Mouse (Mus musculus): ENCODE measurements around the gene Angptl1. TPM values are rescaled to one million over a fixed set of nuclear protein-coding genes. Genes with fewer than 3 reads are reported as not detected.

Gene Angptl1
- polyA plus RNA-seq, 1 experiment from 2014 or later: 1.5 TPM

DNA sequence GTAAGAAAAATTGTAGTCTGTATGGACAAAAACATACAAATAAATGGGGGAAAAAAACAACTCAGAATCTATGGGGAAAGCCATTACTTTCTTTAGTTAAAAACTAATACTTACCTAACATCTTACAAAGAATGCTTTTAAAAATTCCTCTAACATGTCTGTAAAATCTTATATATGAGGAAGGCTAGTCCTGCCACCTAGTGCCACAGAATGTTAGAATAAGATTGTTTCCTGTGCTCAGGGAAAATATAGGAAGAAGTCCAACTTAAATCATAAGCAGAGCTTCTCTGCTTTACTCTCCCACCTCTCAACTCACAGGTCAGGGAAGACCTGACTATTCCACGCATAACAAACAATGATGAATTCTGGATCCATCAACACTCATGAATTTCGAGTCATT, 47.5 kb downstream of the Angptl1 start:
- H3K36me3 ChIP-seq: peaks cover 42% of the 10 kb centered on the region
- no peak overlapping the region for H3K4me3 ChIP-seq
- no peaks in the 10 kb centered on the region for H3K4me1 ChIP-seq
- no peaks in the 10 kb centered on the region for H3K27me3 ChIP-seq
- no peak overlapping the region for H3K9ac ChIP-seq (replicated peaks)
- no peak for ATAC-seq (replicated peaks)
- WGBS: 93% methylated on average over 2 of the region's 2 CpGs
- H3K27ac ChIP-seq (replicated peaks): no peak overlapping the region
- H3K4me2 ChIP-seq (replicated peaks): no peak overlapping the region
- no peaks in the 10 kb centered on the region for H3K9me3 ChIP-seq

DNA sequence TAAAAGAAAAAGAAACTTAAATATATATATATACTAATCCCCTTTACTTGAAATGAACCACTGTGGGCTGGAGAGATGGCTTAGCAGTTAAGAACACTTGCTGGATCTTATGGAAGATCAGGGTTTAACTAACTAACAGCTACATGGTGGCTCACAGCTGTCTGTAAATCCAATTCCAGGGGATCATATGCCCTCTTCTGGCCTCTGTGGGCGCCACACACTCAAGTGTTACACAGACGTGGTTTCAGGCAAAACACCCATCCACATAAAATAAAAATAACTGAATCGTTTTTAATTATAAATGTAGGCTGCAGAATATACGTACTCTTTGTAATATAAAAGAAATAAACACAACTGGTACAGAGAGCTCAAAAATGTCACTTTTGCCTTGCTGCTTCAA, 50.5 kb downstream of the Angptl1 start:
- H3K9me3 ChIP-seq: no peaks in the 10 kb centered on the region
- H3K9ac ChIP-seq (replicated peaks): no peak overlapping the region
- 90% methylated on average over 4 of the region's 4 CpGs for WGBS
- peaks cover 24% of the 10 kb centered on the region for H3K36me3 ChIP-seq
- no peaks in the 10 kb centered on the region for H3K4me1 ChIP-seq
- no peak overlapping the region for H3K4me3 ChIP-seq
- H3K27me3 ChIP-seq: no peaks in the 10 kb centered on the region
- no peak overlapping the region for H3K4me2 ChIP-seq (replicated peaks)
- no peak for ATAC-seq (replicated peaks)
- H3K27ac ChIP-seq (replicated peaks): no peak overlapping the region

DNA sequence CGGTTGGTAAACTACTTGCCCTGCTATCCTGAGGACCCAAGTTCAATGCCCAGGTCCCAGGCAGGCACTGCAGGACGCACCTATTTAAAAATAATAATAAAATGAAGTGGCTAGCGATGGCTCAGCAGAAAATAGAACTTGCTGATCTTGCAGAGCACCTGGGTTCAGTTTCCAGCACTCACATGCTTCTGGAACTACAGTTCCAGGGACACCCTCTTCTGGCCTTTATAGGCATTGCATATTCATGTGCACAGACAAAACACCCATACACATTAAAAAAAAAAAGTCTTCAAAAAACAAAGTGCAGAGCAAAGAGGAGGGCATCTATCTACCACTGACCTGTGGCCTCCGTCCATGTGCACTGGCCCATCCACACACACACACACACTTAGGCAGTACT, 53.2 kb downstream of the Angptl1 start:
- Histone ChIP-seq H3K9ac (replicated peaks) (no peak overlapping the region), H3K9me3 (no peaks in the 10 kb centered on the region), H3K36me3 (peaks cover 12% of the 10 kb centered on the region), H3K27me3 (no peaks in the 10 kb centered on the region), H3K4me2 (replicated peaks) (no peak overlapping the region), H3K27ac (replicated peaks) (no peak overlapping the region), H3K4me3 (no peak overlapping the region), H3K4me1 (no peaks in the 10 kb centered on the region)
- ATAC-seq (replicated peaks): no peak
- 94% methylated on average over 4 of the region's 4 CpGs for WGBS

DNA sequence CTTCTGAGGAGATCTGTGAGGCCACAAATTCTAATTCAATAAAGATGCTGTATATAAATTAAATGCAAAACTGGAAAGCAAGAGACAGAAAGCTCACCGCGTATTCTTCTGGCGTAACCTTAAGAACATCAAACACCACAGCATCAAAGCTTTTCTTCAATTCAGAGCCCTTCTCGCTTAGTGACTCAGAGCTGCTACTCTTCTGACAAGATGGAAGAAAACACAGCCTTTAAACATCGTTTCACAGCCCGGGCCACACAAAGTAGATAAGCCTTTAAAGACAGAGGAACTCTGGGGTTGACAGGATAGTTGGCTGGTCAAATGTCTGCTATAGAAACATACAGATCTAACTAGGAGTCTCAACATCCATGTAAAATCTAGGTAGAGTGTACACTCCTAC, 63.3 kb downstream of the Angptl1 start:
- 78% methylated on average over 6 of the region's 6 CpGs for WGBS
- no peak overlapping the region for H3K27ac ChIP-seq (replicated peaks)
- H3K4me2 ChIP-seq (replicated peaks): no peak overlapping the region
- H3K4me1 ChIP-seq: no peaks in the 10 kb centered on the region
- peaks cover 21% of the 10 kb centered on the region for H3K36me3 ChIP-seq
- H3K9ac ChIP-seq (replicated peaks): no peak overlapping the region
- H3K4me3 ChIP-seq: no peak overlapping the region
- no peak for ATAC-seq (replicated peaks)
- no peaks in the 10 kb centered on the region for H3K9me3 ChIP-seq
- no peaks in the 10 kb centered on the region for H3K27me3 ChIP-seq

DNA sequence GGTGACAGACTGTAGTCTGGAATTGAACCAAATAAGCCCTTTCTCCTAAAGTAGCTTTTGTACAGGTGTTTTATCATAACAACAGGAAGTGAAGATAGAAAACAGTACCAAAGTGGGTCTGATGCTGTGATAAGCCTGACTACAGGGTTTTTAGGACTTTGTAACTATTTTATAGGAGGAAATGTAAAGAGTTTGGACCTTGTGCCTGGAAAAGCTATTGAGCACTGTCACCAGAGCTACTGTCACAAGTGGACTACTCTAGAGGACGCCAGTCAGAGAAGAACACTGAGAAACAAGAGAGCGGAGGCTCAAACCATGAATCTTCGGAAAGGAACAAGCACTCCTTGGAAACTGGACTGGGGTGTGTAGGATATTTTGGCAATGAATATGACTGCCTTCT, 65.5 kb downstream of the Angptl1 start:
- Histone ChIP-seq H3K9me3 (no peaks in the 10 kb centered on the region), H3K4me1 (no peaks in the 10 kb centered on the region), H3K27ac (replicated peaks) (no peak overlapping the region), H3K4me3 (no peak overlapping the region), H3K27me3 (no peaks in the 10 kb centered on the region), H3K9ac (replicated peaks) (no peak overlapping the region), H3K4me2 (replicated peaks) (no peak overlapping the region), H3K36me3 (peaks cover 26% of the 10 kb centered on the region)
- no peak for ATAC-seq (replicated peaks)
- WGBS: 95% methylated on average over 3 of the region's 3 CpGs

DNA sequence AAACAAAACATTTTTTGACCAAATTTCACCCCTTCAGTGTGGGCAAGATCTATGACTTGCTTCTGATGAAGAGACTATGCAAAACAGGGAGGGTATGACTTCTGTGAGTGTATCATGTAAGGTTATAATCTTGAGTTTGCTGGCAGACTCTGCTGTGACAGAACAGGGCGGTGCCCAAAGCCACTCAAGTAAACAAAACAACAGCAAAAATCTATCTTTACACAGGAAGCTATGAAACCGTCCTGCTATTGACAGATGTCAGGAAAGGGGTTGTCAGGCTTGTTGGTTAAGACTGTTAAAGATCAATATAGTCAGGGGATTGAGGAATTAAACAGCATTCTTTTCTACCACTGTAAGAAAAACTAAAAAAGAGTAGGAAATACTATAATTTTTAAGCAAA, 67.3 kb downstream of the Angptl1 start:
- Histone ChIP-seq H3K36me3 (peaks cover 14% of the 10 kb centered on the region), H3K4me2 (replicated peaks) (no peak overlapping the region), H3K4me1 (no peaks in the 10 kb centered on the region), H3K4me3 (no peak overlapping the region), H3K27me3 (no peaks in the 10 kb centered on the region), H3K9ac (replicated peaks) (no peak overlapping the region), H3K27ac (replicated peaks) (no peak overlapping the region), H3K9me3 (no peaks in the 10 kb centered on the region)
- WGBS: 85% methylated on average over 2 of the region's 2 CpGs
- no peak for ATAC-seq (replicated peaks)

DNA sequence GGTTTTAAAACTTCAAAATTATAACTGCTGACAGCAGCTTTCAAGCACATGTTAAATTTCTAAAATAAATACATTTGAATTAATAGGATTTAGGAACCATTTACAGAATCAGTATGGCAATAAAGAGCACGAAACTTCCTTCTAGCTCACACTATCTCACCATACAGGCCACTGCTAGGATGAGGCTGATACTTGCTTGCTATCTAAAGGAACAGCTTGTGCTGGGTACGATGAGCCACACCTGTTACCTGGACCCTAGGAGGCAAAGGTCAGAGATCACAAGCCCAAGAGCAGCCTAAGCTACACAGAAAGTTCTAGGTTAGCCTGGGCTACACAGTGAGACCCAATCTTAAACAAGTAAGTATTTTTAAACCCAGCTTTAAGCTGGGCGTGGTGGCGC, 70.9 kb downstream of the Angptl1 start:
- Histone ChIP-seq H3K4me1 (no peaks in the 10 kb centered on the region), H3K4me2 (replicated peaks) (no peak overlapping the region), H3K9me3 (no peaks in the 10 kb centered on the region), H3K27me3 (no peaks in the 10 kb centered on the region), H3K4me3 (no peak overlapping the region), H3K36me3 (peaks cover 14% of the 10 kb centered on the region), H3K27ac (replicated peaks) (no peak overlapping the region), H3K9ac (replicated peaks) (no peak overlapping the region)
- 97% methylated on average over 4 of the region's 4 CpGs for WGBS
- ATAC-seq (replicated peaks): no peak

DNA sequence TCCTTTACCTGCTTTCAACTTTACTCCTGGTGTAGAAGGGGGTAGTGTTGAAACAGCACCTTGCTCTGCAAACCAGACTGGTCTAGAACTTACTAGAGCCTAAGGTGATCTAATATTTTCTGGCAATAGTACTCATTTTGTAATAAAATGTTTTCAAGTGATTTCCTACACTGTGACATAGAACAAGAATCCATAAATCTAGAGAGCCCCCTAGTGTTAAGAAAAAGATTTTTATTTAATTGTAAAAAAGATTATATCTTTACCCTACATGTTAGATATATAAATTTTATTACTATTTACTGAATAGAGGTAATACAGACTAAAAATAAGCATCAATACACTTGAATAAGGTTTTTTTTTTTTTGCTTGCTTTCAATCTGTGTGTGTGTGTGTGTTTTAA, 71.5 kb downstream of the Angptl1 start:
- Histone ChIP-seq H3K27me3 (no peaks in the 10 kb centered on the region), H3K4me2 (replicated peaks) (no peak overlapping the region), H3K4me1 (peaks cover under 1% of the 10 kb centered on the region; the same call in 1 of the 2 replicates), H3K36me3 (peaks cover 14% of the 10 kb centered on the region), H3K4me3 (no peak overlapping the region), H3K9me3 (no peaks in the 10 kb centered on the region), H3K9ac (replicated peaks) (no peak overlapping the region), H3K27ac (replicated peaks) (no peak overlapping the region)
- ATAC-seq (replicated peaks): no peak

Other genes with a start within 250 kb of the Angptl1 start
- 3.9 and 4.0 TPM in 2 replicates for gene Tor3a, start 164.2 kb upstream of the Angptl1 start, polyA plus RNA-seq (2015; fragmentation: Nextera tagmentation; extraction: Ambion mirVana)
- 26.2 and 27.8 TPM in 2 replicates for gene Fam20b, start 119.5 kb upstream of the Angptl1 start, polyA plus RNA-seq (2015; fragmentation: Nextera tagmentation; extraction: Ambion mirVana)
- 136 and 139 TPM in 2 replicates for gene Ralgps2, start 101.1 kb downstream of the Angptl1 start, polyA plus RNA-seq (2015; fragmentation: Nextera tagmentation; extraction: Ambion mirVana)